ENCODE assay signal across 15 mouse cellular contexts in the genomic region with DNA sequence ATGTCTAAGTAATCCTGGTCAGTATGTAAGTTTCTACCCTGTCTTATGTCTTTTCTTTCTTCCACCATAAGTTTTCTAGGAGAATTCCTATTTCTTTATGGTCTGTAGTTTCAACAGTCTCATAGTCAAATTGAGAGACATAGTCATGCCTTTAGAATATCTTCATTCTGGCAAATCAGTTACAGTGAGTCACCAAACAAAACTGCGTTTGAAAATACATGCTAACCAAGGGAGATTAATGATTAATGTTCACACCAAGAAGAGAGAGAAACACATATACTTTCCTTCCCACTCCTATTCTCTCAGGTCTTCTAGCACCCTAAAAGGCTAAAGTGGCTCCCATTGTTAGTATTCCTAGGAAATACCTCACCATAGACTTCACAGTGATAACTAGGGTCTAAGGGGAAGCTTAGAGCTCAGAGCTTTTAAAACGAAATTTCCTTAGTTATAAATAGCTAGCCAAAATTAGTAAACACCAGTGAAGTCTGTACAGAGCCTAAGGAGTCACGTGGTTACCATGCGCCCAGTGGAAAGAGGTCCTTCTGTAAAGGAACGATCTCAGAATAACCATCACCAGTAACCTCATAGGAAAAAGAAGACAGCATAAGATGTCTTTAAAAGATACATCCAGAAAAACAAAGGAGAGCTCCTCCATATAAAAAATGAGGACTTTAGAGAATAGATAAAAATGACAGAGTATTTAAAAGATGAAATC.
"Had no signal": no experiment of that assay in that cellular context is flagged by ENCODE, and none has a peak within 500 bp of the region (broad histone marks: within the 10 kb centered on the region; RNA-seq: fewer than 3 reads in every experiment).

No protein-coding gene starts in this region.

- DNase-seq: lung, adult 2 months; lung, postnatal 14 days; lung, postnatal 36 days; right cerebral cortex, postnatal 14 days; thymus, postnatal 36 days had no signal

- H3K27me3 ChIP-seq: lung, embryonic 15.5 days; megakaryocyte, embryonic 14.5 days; midbrain, embryonic 13.5 days; midbrain, embryonic 15.5 days; neural tube, embryonic 12.5 days; stomach, embryonic 15.5 days had no signal

- H3K4me1 ChIP-seq: lung, embryonic 15.5 days; megakaryocyte, embryonic 14.5 days; midbrain, embryonic 13.5 days; midbrain, embryonic 15.5 days; neural tube, embryonic 12.5 days; stomach, embryonic 15.5 days had no signal

- H3K27ac ChIP-seq: lung, embryonic 15.5 days; macrophage; midbrain, embryonic 13.5 days; midbrain, embryonic 15.5 days; neural tube, embryonic 12.5 days; stomach, embryonic 15.5 days; stomach, postnatal 0 days had no signal

- H3K36me3 ChIP-seq: lung, embryonic 15.5 days; midbrain, embryonic 13.5 days; midbrain, embryonic 15.5 days; neural tube, embryonic 12.5 days; stomach, embryonic 15.5 days had no signal

- H3K4me3 ChIP-seq: lung, embryonic 15.5 days; megakaryocyte, embryonic 14.5 days; midbrain, embryonic 13.5 days; midbrain, embryonic 15.5 days; neural tube, embryonic 12.5 days; stomach, embryonic 15.5 days had no signal

- H3K9ac ChIP-seq: lung, embryonic 15.5 days; midbrain, embryonic 13.5 days; midbrain, embryonic 15.5 days; neural tube, embryonic 12.5 days; stomach, embryonic 15.5 days had no signal

- ATAC-seq: lung, postnatal 0 days; midbrain, embryonic 13.5 days; midbrain, embryonic 15.5 days had no signal

- H3K9me3 ChIP-seq: lung, embryonic 15.5 days; megakaryocyte, embryonic 14.5 days; midbrain, embryonic 13.5 days; midbrain, embryonic 15.5 days; neural tube, embryonic 12.5 days; stomach, embryonic 15.5 days had no signal

- H3K4me2 ChIP-seq: lung, embryonic 15.5 days; midbrain, embryonic 11.5 days; midbrain, embryonic 13.5 days; midbrain, embryonic 15.5 days; neural tube, embryonic 12.5 days; stomach, embryonic 15.5 days had no signal
